Mouse (Mus musculus) lung, postnatal 14 days (tissue): Measurements from ENCODE around the gene Tle6.

Source experiments
- DNase-seq: peaks from one replicate; pipeline ENCODE4 v3.0.0; 2021

Gene Tle6

DNA sequence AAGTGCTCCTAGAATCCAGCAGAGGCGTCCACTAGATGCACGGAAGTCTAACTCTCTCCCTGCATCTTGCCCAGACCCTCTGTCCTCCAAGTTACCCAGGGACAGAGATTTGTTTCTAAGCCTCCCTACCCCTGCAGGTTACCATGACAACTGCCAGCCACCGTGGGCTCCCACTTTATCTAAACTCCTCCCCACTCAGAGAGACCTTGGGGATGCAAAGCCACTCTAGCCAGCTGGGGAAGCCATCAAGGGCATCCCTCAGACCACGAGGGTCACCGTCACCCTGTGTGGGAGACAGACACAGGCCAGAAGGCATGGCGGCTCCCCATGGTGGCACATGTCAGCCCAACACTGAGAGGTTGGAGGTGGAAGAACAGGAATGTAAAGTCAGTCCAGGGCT lies 17.5 kb downstream of the Tle6 start:
- no peak for DNase-seq

DNA sequence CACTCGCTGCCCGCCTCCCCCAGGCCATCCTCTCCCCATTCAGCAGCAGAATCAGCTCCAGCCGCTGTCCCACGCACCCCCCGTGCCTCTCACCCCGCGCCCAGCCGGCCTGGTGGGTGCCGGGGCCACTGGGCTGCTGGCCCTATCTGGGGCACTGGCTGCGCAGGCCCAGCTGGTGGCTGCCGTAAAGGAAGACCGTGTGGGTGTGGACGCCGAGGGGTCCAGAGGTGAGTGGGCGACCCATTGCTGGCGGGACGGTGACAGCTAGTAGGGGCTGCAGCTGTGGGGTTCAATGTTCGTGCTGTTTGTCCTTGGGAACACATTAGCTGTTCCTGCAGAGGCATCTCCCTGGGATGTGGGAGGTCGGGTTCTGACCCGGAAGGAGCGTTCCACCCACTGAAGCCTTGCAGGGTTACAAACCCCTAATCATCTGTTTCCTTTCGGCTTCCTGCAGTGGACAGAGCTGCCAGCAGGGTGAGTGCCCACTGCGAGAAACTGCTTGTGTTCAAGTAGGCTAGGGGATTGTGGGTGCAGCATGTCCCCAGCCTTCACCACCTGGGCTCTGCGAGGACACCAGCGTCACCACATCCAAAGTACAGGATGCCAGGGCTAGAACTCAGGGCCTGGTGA lies 20.3 kb downstream of the Tle6 start:
- no peak for DNase-seq

DNA sequence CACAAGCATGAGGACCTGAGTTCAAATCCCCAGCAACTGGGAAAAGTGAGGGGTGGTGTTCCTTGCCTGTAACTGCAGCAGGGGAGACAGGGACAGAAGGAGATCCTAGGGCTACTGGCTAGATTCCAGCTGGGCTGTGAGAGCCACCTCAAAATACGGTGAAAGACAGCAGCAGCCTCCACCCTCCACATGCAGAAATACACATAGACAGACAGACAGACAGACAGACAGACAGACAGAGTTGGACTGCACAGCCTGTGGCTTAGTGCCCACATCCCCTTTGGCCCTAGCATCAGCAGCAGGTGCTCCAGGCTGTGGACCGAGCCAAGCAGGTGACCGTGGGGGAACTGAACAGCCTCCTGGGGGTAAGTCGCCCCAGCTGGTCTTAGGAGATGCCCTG lies 20.9 kb downstream of the Tle6 start:
- no peak for DNase-seq

DNA sequence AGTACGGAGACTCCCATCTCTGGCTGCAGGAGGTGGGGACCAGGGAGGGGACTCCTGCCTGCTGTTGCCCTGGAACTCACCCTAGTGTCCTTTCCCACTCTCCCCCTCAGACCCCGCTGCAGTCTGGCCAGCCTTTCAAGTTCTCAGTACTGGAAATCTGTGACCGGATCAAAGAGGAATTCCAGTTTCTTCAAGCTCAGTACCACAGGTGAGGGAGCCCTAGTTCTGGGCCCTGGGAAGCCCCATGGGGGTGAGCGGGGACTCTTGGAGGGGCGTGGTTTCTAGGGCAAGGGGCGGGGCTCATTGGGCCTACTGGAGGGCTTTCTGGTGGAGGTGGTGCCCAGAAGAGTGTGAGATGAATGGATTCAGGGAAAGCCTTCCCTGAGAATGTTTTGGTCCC lies 25.2 kb downstream of the Tle6 start:
- peak; percentile 33 for DNase-seq

DNA sequence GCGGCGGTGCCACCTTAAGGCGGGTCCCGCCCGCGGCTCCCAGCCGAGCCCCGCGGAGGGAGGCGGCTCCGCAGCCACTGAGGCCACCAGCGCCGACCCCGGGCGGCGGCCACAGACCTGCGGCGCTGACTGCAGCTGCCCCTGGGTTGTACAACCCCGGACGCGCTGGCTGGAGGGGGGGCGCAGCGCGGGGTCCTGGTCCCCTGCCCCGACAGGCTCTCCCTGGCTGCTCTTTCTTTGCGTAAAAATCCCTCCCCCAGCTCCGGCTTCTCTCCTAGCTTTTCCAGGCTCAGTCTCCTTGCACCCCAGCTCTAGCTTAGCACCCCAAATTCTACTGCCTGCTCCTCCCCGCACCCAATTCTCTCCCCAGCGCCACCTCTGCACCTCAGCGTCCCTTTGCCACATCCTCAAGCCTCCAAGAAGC lies 25.7 kb downstream of the Tle6 start:
- peak; percentile 64 for DNase-seq

DNA sequence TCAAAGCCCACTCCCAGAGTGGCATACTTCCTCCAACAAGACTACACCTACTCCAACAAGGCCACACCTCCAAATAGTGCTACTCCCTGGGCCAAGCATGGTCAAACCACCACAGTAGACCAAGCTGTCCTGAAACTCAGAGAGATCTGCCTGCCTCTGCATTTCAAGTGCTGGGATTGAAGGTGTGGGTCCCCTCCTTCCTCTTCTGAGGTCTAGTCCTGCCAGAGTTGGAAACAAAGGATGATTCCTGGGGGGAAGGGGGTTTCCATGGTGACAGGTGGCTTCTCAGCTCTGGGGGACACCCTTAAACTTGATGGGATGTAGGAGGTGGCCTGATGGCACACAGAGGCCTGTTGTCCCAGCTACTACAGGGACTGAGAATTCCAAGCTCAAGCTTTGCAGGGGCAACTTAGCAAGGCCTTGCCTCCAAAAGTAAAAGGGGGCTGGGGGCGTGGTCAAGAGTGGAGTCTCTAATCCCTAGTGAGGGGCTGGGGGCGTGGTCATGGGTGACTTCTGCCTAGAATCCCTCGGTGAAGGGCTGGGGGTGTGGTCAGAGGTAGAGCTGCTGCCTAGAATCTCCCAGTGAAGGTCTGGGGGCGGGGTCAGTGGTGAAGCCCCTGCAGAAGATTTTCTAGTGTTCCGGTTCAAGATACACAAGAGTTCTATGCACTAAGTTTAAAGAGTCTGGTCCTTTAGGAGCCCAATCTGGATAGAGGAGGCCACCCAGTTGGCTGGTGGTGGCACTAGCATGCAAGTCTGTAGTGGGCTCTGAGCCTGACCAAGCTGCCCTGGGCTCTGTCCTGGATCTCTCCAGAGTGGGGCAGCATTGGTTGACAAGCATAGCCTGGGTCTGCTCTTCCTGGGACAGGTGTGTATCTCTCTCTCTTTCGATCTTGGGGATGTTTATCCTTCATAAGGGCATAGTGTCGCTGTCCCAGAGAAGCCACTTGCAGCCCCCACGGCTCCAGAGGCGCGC lies 26.5 kb downstream of the Tle6 start, which contains the start of gene Tle2:
Gene Tle2 (plus strand): TSS at position 481 of the 976 bp plus-strand sequence.
- no peak for DNase-seq

DNA sequence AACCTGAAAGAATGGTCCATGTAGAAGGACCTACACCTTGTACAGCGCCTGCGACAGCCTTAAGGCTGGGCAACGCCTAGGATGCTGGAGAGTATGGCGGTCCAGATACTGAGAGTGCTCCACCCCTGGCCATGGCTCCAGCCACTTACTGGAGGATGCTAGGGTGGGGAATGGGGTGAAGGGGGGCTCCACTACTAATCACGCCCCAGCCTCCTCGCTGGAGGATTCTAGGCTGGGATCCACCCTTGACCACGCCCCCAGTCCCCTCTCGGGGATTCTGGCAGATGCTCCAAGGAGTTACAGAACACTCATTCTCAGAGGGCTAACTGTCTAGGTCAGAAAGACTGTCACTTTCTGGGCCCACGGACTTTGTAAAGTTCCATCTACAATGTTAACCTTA lies 27.9 kb downstream of the Tle6 start:
- DNase-seq = peak; percentile 58

DNA sequence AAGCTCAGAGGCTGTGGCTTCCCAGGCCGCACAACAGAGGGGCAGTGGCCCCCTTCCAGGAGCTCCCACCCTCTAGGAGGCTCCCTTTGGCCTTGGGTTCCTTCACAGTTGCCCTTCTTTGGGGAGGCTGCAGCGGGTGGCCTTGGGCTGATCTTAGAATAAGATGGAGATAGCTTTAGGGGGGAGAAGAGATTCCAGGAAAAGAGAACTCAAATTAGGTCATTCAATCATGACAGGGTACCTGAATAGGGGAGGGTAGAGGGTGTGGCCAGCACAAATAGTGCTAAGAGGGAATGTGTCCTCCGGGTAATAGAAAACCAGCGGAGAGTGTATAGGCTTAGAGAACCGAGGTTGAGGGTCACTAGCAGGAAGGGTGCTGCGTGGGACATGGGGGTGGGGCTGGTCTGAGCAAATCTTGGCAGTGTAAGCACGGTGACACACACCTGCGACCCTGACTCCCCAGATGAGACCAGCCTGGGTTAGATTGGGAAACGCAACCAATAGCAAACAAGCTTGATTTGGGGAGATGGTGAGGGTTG lies 28.7 kb downstream of the Tle6 start:
- DNase-seq = no peak

DNA sequence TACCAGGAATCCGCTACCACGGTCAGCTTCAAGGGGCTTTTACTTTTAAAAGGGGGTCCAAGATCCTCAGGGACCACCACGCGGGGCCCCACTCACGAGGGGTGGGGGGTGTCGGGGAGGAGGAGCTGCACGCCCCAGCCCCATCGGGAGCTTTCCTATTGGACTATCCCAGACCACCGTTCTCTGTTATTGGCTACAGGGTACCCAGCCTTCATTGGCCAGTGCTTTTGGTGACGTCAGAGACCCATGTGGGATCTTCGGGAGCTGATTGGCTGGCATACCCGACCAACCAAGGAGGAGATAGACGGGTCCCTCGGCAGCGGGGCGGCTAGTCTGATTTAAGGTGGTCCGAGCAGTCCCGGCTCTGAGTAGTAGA lies 29.4 kb downstream of the Tle6 start:
- DNase-seq = peak; percentile 99

DNA sequence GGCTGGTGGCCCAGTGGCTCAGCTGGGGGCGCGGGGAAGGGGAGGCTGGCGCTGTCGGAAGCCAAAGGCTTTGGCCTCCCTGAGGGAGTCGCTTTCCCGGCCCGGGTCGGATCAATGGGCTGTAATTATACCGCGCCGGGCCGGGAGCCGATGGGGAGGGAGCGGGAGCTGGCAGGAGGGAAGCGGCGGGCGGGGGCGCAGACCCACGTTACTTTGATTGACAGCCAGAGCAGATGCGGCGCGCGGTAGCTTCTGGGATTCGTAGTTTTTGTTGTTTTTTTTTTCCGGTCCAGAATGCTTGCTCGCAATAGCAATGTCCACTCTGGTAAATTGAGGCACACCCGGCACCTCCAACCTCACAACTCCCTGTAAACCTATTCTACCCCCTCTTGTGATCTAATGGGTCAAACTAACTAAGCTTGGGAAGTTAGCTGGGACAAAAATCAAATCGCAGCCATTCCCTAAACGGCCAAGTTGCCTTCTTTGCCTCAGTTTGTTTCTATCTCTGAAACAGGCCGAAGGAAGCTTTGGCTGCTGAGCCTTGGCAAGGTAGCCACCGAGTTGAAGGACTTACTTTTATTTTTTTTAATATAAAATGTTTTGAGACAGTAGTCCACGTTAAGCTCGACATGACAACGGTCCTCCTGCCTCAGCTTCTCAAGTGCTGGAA lies 29.9 kb downstream of the Tle6 start:
- DNase-seq = peak; percentile 96

DNA sequence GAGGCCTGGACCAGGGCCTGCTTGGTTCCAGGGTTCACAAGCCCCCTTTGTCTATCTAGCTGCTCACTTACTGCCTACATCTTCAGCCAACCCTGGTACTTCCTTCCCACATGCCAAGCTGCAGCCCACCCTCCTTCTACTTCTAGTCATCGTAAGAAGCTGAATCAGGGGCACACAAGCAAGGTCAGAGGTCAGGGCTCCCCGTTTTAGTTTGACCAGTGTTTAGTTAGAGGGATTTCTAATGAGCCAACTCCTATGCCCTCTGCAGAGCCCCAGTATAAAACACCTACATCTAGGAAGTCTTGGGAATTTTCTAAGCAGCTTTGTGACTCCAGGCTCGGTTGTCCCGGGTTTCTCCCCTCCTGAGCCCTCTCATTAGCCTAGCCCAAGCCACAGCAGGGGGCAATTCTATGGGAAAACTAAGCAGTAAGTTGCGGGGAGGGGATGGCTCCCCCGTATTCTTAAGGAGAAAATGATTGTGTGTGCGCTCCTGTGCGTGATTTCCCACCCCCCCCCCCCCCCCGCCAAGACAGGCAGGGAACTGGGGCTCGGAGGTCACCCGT lies 30.6 kb downstream of the Tle6 start:
- no peak for DNase-seq

DNA sequence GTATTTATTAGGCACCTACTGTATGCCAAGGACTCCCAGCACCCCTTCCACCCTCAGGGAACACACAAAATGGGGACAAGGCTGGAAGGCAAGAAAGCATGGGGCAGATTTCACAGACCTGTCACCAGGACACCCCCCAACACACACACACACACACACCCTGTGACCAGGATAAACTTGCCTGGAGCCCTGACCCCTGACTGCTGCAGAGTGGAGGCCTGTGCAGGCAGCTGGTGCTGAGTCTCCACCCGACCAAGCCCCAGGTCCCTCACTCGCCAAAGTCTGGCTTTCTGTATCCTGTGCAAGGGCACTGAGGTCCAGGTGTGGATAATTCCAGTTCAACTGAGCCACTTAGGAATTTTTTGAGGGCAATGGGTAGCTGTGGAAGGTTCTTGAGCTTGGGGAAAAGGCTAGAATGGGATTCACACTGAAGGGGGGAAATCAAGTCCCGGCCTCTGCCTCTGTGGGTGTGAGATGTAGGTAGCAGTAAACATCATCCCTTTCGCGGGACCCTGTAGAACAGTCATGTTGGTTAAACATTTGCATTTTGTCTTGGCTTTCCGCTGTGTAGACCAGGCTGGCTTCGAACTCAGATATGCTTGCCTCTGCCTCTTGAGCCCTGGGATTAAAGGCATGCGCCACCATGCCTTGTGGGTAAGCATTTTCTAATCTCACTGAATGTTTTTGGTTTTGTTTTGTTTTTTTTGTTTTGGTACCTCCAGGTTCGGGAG lies 31.2 kb downstream of the Tle6 start:
- DNase-seq = no peak

DNA sequence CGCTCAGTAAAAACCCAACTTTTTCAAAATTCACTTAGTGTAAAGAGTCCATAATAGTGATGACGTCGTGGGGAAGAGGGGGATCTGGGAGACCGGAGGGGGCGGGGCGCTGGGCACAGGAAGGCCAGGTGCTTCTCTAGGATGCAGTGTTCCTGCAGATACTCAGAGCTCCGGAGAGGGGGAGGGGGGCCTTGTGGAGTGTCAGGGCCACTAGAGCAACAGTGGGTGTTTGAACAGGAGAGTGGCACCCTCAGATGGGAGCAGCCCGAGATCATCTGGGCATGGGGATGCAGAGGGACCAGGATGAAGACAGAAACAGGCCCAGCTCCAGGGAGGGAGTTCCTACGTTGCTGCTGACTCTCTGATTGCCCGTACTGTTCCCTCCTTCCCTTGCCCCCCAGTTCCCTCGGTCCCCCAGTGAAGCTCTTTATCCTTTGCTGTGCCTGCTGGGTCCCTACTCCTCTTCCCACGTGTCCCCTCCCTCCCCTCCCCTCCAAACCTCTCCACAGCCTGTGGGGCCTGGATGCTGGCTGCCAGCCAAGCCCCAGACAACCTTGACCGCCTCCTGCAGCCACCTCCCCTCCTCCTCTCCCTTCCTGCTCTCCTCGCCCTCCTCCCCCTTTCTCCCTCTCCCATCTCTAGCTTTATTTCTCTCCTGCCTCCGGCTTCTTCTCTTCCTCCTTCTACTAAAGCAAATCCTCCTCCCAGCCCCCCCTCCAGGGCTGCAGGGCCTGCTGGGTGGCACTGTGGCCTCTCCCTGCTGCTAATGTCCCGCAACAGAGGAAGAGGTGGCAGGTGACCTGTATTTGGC lies 32.3 kb downstream of the Tle6 start:
- DNase-seq = peak; percentile 32

DNA sequence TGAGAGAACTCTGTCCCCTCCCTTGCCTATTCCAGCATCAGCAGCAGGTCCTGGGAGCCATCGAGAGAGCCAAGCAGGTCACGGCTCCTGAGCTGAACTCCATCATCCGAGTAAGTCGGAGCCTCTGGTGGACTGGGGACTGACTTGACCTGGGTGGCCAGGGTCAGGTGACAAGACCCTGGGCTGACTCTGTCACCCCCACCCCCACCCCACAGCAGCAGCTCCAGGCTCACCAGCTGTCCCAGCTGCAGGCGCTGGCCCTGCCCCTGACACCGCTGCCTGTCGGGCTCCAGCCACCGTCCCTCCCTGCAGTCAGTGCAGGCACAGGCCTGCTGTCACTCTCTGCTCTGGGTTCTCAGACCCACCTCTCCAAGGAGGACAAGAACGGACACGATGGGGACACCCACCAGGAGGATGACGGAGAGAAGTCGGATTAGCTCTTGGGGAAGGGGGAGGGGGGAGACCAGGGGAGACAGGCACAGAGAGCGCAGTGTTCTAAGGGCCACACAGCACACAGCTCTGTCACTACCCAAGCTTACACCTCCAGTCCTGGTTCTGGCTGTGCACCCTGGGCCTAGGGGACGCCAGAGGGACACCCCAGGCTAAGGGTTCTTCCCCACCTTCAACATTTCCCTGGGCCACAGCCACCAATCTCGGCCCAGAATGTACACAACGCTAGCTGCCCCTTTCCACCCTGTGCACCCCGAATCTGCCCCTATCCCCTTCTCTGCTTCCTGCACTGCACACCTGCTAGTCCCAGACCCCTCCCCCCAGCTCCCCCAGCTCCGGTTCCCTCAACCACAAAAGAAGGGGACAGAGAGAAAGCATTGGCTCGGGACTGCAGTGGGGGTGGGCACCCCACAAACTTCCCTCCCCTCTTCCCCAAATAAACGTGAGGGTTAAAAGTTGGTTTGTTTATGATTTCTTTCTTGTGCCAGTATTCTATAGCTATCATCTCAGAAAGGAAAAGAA lies 35.3 kb downstream of the Tle6 start:
- no peak for DNase-seq

DNA sequence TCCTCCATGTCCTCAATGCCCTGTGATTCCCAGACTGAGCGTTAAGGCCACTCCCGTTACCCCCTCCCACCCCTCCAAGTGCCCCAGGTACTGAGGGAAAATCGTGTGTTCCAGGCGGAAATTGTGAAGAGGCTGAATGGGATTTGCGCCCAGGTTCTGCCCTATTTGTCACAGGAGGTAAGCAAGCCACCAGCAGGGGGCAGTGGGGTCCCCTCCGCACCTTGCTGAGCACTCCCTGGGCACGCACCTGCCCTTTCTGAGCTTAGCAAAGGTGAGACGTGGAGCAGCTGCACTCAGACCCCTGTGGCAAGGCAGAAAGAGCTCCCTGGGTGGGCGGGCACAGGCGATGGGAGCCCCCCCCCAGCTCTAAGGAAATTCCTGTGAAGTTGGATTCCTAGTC lies 36.1 kb downstream of the Tle6 start:
- DNase-seq = peak; percentile 72

DNA sequence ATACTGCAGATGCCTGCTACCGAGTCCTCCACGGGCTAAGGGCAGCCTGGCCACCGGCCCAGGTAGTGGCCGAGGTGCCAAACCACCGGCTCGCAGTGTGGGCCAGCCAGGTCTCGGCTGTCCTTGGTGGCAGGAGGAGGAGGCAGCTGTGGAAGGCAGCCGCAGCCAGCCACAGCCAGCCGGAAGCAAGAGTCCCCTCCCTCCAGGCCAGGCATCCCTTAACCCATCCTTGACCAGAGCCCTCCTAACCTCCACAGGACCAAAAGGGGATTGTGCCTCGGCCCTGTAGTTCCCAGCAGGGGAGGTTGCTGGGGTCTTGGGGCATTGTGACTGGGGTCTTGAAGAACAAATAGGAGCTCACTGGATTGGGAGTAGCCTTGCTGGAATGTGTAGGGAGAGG lies 36.7 kb downstream of the Tle6 start:
- DNase-seq = peak; percentile 61

DNA sequence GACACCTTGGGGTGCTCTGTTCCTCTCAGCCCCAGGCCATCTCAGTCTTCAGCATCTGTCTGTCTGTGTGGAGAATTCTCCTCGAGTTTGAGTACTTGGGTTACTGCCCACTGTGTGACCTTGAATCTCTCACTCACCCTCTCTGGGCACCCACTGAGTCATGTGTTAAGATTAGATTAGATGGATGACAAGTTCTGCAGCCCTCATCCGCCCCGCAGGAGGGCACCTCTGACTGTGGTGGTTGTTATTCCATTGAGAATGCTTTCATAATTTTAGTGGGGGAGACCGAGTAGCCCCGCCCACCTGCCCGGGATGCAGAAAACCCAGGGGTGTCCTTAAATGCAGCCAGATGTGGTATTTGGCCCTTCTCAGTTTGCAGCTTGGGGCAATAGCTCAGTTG lies 37.4 kb downstream of the Tle6 start:
- no peak for DNase-seq

DNA sequence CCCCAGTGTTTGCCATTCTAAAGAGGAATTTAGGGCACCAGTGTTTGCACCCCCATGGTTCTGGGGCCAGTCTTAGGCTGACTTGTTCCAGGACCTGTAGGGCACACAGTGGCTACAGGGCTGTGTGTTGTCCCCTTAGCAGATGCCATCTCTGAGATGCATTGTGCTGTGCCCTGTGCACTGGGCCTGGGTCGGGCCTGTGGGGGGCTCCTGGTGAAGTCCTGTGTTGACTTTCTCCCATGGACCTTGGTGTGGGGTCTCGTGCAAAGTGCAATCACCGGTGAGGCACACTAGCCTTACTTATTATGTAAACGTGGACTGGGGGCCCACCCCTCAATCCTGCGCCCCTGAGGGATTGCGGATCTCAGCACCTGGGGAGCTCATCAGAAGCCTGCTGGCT lies 38.5 kb downstream of the Tle6 start:
- DNase-seq = no peak

DNA sequence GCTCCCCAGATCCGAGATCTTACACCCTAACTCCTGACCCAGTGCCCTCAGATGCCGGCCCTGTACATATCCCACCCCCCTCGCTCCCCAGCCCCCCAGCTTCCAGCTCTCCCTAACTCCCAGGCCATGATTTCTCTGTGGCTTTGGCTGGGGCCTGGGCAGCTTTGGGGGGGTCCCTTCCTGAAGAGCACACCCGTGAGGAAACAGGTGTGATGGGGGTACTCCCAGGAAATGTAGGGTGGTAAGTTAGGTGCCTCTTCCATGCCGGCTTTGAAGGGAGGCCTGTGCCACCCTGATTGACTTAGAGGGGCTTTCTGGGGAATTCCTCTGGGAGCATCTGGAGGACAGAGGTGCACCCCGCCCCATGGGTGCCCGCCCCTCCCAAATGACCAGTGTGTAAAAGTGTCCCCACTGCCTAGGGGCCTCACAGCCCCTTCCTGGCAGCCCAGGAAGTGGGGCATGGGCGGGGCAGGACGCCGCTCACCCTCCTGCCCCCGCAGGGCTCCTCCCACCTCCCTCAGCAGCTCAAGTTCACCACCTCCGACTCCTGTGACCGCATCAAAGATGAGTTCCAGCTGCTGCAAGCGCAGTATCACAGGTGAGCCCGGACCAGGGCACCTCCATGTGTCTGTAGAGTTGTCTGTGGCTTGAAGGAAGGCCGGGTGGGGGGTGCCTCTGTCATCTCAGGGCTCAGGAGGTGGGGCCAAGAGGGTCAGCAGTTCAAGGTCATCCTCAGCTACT lies 40.0 kb downstream of the Tle6 start:
- DNase-seq = peak; percentile 57
